Mouse (Mus musculus): ENCODE data around the gene Gm8251. TPM values are rescaled to one million over a fixed set of nuclear protein-coding genes. Genes with fewer than 3 reads are reported as not detected.
"Not testable (repeated sequence)": the region's sequence is repeated elsewhere in the genome, so short reads cannot be mapped to it uniquely, and the experiment has no call there.

Gm8251 gene
- polyA plus RNA-seq (2016; fragmentation: Nextera tagmentation; extraction: Ambion mirVana), result 0.14 and 0.29 TPM in 2 replicates

- Histone ChIP-seq H3K9me3 (no peaks in the 10 kb centered on the region), H3K27ac (no peak within 1 kb of the TSS), H3K36me3 (replicated peaks) (no peaks in the 10 kb centered on the region), H3K4me3 (replicated peaks) (no peak within 1 kb of the TSS), H3K9ac (no peak within 1 kb of the TSS), H3K27me3 (no peaks in the 10 kb centered on the region), H3K4me1 (no peaks in the 10 kb centered on the region), H3K4me2 (no peak within 1 kb of the TSS)
- no peak for ATAC-seq (ENCODE audit: low FRiP score)
- WGBS, result 89% methylated on average over 2 of the region's 2 CpGs
Measured at GRCm38 (mm10) chr1:44061836-44062235, at the start of gene Gm8251. Gene Gm8251 (minus strand): TSS chr1:44061936.

- Histone ChIP-seq H3K27ac (no peak overlapping the region), H3K4me3 (replicated peaks) (peak overlapping the region; percentile 83), H3K27me3 (no peaks in the 10 kb centered on the region), H3K4me2 (peak overlapping the region; percentile 68), H3K9ac (peak overlapping the region; percentile 88), H3K9me3 (no peaks in the 10 kb centered on the region), H3K36me3 (replicated peaks) (peaks cover 24% of the 10 kb centered on the region), H3K4me1 (peaks cover 13% of the 10 kb centered on the region)
- WGBS, result 15% methylated on average over 5 of the region's 5 CpGs
- ATAC-seq (ENCODE audit: low FRiP score), result peak; percentile 43; the same call in 1 of the 2 replicates
Measured at GRCm38 (mm10) chr1:44102939-44103338, 41.2 kb upstream of the Gm8251 start.

- Histone ChIP-seq H3K4me2 (peak within 1 kb of the TSS; percentile 68), H3K27ac (peak within 1 kb of the TSS; percentile 93), H3K4me1 (peaks cover 13% of the 10 kb centered on the region), H3K9me3 (no peaks in the 10 kb centered on the region), H3K27me3 (no peaks in the 10 kb centered on the region), H3K36me3 (replicated peaks) (peaks cover 24% of the 10 kb centered on the region), H3K9ac (peak within 1 kb of the TSS; percentile 88), H3K4me3 (replicated peaks) (peak within 1 kb of the TSS; percentile 83)
- peak; percentile 97 for ATAC-seq (ENCODE audit: low FRiP score)
- under 1% methylated on average over 55 of the region's 55 CpGs for WGBS
Measured at GRCm38 (mm10) chr1:44102259-44102717, 40.6 kb upstream of the Gm8251 start, which contains the start of gene Tex30. Gene Tex30 (minus strand): TSS chr1:44102441.

- peak overlapping the region; percentile 93 for H3K27ac ChIP-seq
- WGBS, result under 1% methylated on average over 55 of the region's 55 CpGs
- ATAC-seq (ENCODE audit: low FRiP score), result peak; percentile 85
Measured at GRCm38 (mm10) chr1:44101448-44102225, 39.9 kb upstream of the Gm8251 start.

GRCm38 (mm10) chr1:44064625-44065024 lies 2.9 kb upstream of the Gm8251 start:
- no peak overlapping the region for H3K27ac ChIP-seq
- WGBS, result 0% methylated on average over 1 of the region's 1 CpGs
- ATAC-seq (ENCODE audit: low FRiP score), result no peak
- no peaks in the 10 kb centered on the region for H3K36me3 ChIP-seq (replicated peaks)
- no peak overlapping the region for H3K4me3 ChIP-seq (replicated peaks)
- H3K9me3 ChIP-seq, result no peaks in the 10 kb centered on the region
- no peak overlapping the region for H3K9ac ChIP-seq
- H3K4me1 ChIP-seq, result no peaks in the 10 kb centered on the region
- no peak overlapping the region for H3K4me2 ChIP-seq
- no peaks in the 10 kb centered on the region for H3K27me3 ChIP-seq

More at GRCm38 (mm10) chr1:44101448-44102225, 39.9 kb upstream of the Gm8251 start:
- Histone ChIP-seq H3K27me3 (no peaks in the 10 kb centered on the region), H3K4me1 (peaks cover 13% of the 10 kb centered on the region), H3K4me2 (peak overlapping the region; percentile 68), H3K4me3 (replicated peaks) (peak overlapping the region; percentile 83), H3K9me3 (no peaks in the 10 kb centered on the region), H3K36me3 (replicated peaks) (peaks cover 29% of the 10 kb centered on the region), H3K9ac (peak overlapping the region; percentile 88)

GRCm38 (mm10) chr1:44063439-44063838 lies 1.7 kb upstream of the Gm8251 start:
- Histone ChIP-seq H3K4me2 (no peak overlapping the region), H3K27me3 (no peaks in the 10 kb centered on the region), H3K4me1 (no peaks in the 10 kb centered on the region), H3K36me3 (replicated peaks) (no peaks in the 10 kb centered on the region), H3K9ac (no peak overlapping the region), H3K4me3 (replicated peaks) (no peak overlapping the region), H3K27ac (no peak overlapping the region), H3K9me3 (no peaks in the 10 kb centered on the region)
- ATAC-seq (ENCODE audit: low FRiP score), result no peak
- WGBS, result 98% methylated on average over 6 of the region's 6 CpGs

- Histone ChIP-seq H3K4me1 (no peaks in the 10 kb centered on the region), H3K27ac (no peak overlapping the region), H3K9ac (no peak overlapping the region), H3K9me3 (no peaks in the 10 kb centered on the region), H3K4me2 (no peak overlapping the region), H3K4me3 (replicated peaks) (no peak overlapping the region), H3K27me3 (no peaks in the 10 kb centered on the region), H3K36me3 (replicated peaks) (no peaks in the 10 kb centered on the region)
- ATAC-seq (ENCODE audit: low FRiP score), result no peak
- WGBS, result 87% methylated on average over 3 of the region's 3 CpGs
Measured at GRCm38 (mm10) chr1:44057805-44058204, 3.9 kb downstream of the Gm8251 start.

GRCm38 (mm10) chr1:44046556-44046955 lies 15.2 kb downstream of the Gm8251 start:
- 88% methylated on average over 2 of the region's 2 CpGs for WGBS
- ATAC-seq (ENCODE audit: low FRiP score), result no peak
- Histone ChIP-seq H3K9ac (no peak overlapping the region), H3K4me2 (no peak overlapping the region), H3K27ac (no peak overlapping the region), H3K4me1 (0 out of 2 replicates have a peak, but pooled peaks cover 6% of the 10 kb centered on the region), H3K9me3 (no peaks in the 10 kb centered on the region), H3K4me3 (replicated peaks) (no peak overlapping the region), H3K27me3 (no peaks in the 10 kb centered on the region), H3K36me3 (replicated peaks) (no peaks in the 10 kb centered on the region)

- not testable (repeated sequence) for H3K27me3 ChIP-seq; H3K4me3 ChIP-seq (replicated peaks); H3K27ac ChIP-seq; ATAC-seq (ENCODE audit: low FRiP score); H3K9ac ChIP-seq; H3K9me3 ChIP-seq; H3K4me1 ChIP-seq; H3K4me2 ChIP-seq; H3K36me3 ChIP-seq (replicated peaks)
- WGBS, result 81% methylated on average over 5 of the region's 5 CpGs
Measured at GRCm38 (mm10) chr1:44045689-44046088, 16.0 kb downstream of the Gm8251 start.

GRCm38 (mm10) chr1:44042555-44042915 lies 19.2 kb downstream of the Gm8251 start:
- 0 out of 2 replicates have a peak, but pooled peaks cover 6% of the 10 kb centered on the region for H3K4me1 ChIP-seq
- peak overlapping the region; percentile 42 for H3K4me3 ChIP-seq (replicated peaks)
- H3K27ac ChIP-seq, result no peak overlapping the region
- no peaks in the 10 kb centered on the region for H3K9me3 ChIP-seq
- H3K36me3 ChIP-seq (replicated peaks), result no peaks in the 10 kb centered on the region
- H3K27me3 ChIP-seq, result no peaks in the 10 kb centered on the region
- ATAC-seq (ENCODE audit: low FRiP score), result peak; percentile 79
- peak overlapping the region; percentile 50 for H3K9ac ChIP-seq
- WGBS, result 4% methylated on average over 6 of the region's 6 CpGs
- peak overlapping the region; percentile 62 for H3K4me2 ChIP-seq

GRCm38 (mm10) chr1:44041797-44042554 lies 19.8 kb downstream of the Gm8251 start:
- Histone ChIP-seq H3K9me3 (no peaks in the 10 kb centered on the region), H3K36me3 (replicated peaks) (no peaks in the 10 kb centered on the region), H3K4me2 (peak overlapping the region; percentile 62), H3K27me3 (no peaks in the 10 kb centered on the region), H3K4me3 (replicated peaks) (peak overlapping the region; percentile 42), H3K27ac (no peak overlapping the region), H3K4me1 (0 out of 2 replicates have a peak, but pooled peaks cover 6% of the 10 kb centered on the region), H3K9ac (peak overlapping the region; percentile 50)
- WGBS, result 2% methylated on average over 17 of the region's 17 CpGs
- ATAC-seq (ENCODE audit: low FRiP score), result peak; percentile 87

GRCm38 (mm10) chr1:44032948-44033347 lies 28.8 kb downstream of the Gm8251 start:
- ATAC-seq (ENCODE audit: low FRiP score), result no peak
- Histone ChIP-seq H3K9me3 (no peaks in the 10 kb centered on the region), H3K9ac (no peak overlapping the region), H3K27me3 (no peaks in the 10 kb centered on the region), H3K4me1 (no peaks in the 10 kb centered on the region), H3K36me3 (replicated peaks) (no peaks in the 10 kb centered on the region), H3K4me3 (replicated peaks) (no peak overlapping the region), H3K27ac (no peak overlapping the region), H3K4me2 (no peak overlapping the region)
- WGBS, result 91% methylated on average over 5 of the region's 5 CpGs

Measured in forebrain, embryonic 12.5 days (tissue).